19 mouse cellular contexts compared by ENCODE assay signal in the genomic region with DNA sequence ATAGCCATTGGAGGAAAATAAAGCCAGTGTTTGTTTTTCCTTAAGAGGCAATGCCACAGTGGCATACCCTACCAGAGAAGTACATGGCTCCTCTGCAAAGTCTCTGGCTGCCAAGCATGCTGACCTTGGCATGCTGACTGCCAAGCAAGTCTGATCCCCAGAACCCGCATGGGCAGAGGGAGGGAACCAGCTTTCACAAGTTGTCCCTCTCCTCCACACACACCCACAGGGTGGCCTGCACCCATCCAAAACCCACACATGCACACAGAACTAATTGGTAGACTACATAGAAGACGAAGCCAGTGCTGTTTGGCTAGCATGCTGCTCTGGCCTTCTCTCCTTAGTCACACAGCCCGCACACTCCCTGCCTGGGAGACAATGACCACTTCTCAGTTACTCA. TPM values are rescaled to one million over a fixed set of nuclear protein-coding genes. Genes with fewer than 3 reads are reported as not detected.
A peak's percentile ranks its signal among the peaks of the same experiment; 100 is the strongest.
DNase-seq lines count a peak whose midpoint lies in the region; ATAC-seq and TF ChIP-seq lines count a peak whose summit lies in the region.
"Had no signal": no experiment of that assay in that cellular context is flagged by ENCODE, and none has a peak within 500 bp of the region (broad histone marks: within the 10 kb centered on the region; RNA-seq: fewer than 3 reads in every experiment).

No protein-coding gene starts in this region.

- H3K27ac ChIP-seq in hindbrain, postnatal 0 days: no peak overlapping the region
- no peak overlapping the region for H3K27ac ChIP-seq in hindbrain, embryonic 13.5 days
- H3K27ac ChIP-seq: forebrain, embryonic 12.5 days; heart, embryonic 13.5 days; hindbrain, embryonic 10.5 days had no signal

- DNase-seq in hindbrain, postnatal 0 days (ENCODE audit: low spot score): no peak
- peak; percentile 67 for DNase-seq in ovary, adult 18-20 months (ENCODE audit: low spot score)
- DNase-seq in ovary, postnatal 14 days (ENCODE audit: low spot score): no peak
- DNase-seq in adrenal gland, postnatal 14 days: peak; percentile 71
- DNase-seq in testis, postnatal 14 days (ENCODE audit: low spot score): peak; percentile 82
- no peak for DNase-seq in left cerebral cortex, adult 8-10 months (ENCODE audit: low spot score in 2 of 2)
- DNase-seq: cerebellum, adult 11 months; layer of hippocampus, postnatal 36 days; right cerebral cortex, postnatal 4 days; thymus, postnatal 36 days had no signal

- WGBS in hindbrain, postnatal 0 days: 71% methylated on average over 3 of the region's 3 CpGs
- WGBS in hindbrain, embryonic 13.5 days: 85% methylated on average over 3 of the region's 3 CpGs

- no peaks in the 10 kb centered on the region for H3K36me3 ChIP-seq in hindbrain, postnatal 0 days (ENCODE audit: insufficient read depth, low read length)
- no peaks in the 10 kb centered on the region for H3K36me3 ChIP-seq in hindbrain, embryonic 13.5 days
- H3K36me3 ChIP-seq: forebrain, embryonic 12.5 days; heart, embryonic 13.5 days; hindbrain, embryonic 10.5 days had no signal

- no peak overlapping the region for H3K4me3 ChIP-seq in hindbrain, postnatal 0 days (ENCODE audit: low read length)
- no peak overlapping the region for H3K4me3 ChIP-seq in hindbrain, embryonic 13.5 days
- H3K4me3 ChIP-seq: forebrain, embryonic 12.5 days; heart, embryonic 13.5 days; hindbrain, embryonic 10.5 days had no signal

- no peak for TF ChIP-seq CTCF in hindbrain, postnatal 0 days (IDR thresholded peaks at IDR 0.05; ENCODE audit: low read depth)

- H3K9me3 ChIP-seq in hindbrain, postnatal 0 days (ENCODE audit: low read length): no peaks in the 10 kb centered on the region
- H3K9me3 ChIP-seq in hindbrain, embryonic 13.5 days: no peaks in the 10 kb centered on the region
- H3K9me3 ChIP-seq: forebrain, embryonic 12.5 days; heart, embryonic 13.5 days; hindbrain, embryonic 10.5 days had no signal

- H3K4me1 ChIP-seq in hindbrain, postnatal 0 days (ENCODE audit: insufficient read depth, low read length): no peaks in the 10 kb centered on the region
- peaks cover 4% of the 10 kb centered on the region; the same call in 1 of the 2 replicates for H3K4me1 ChIP-seq in hindbrain, embryonic 13.5 days (replicated peaks)
- H3K4me1 ChIP-seq: forebrain, embryonic 12.5 days had no signal

- H3K27me3 ChIP-seq in hindbrain, postnatal 0 days (ENCODE audit: insufficient read depth, low read length): no peaks in the 10 kb centered on the region
- no peaks in the 10 kb centered on the region for H3K27me3 ChIP-seq in hindbrain, embryonic 13.5 days
- H3K27me3 ChIP-seq: CH12.LX; forebrain, embryonic 12.5 days; heart, embryonic 13.5 days; Patski had no signal

- H3K4me2 ChIP-seq in hindbrain, postnatal 0 days (ENCODE audit: low read depth, low read length): no peak overlapping the region
- H3K4me2 ChIP-seq in hindbrain, embryonic 13.5 days: no peak overlapping the region
- H3K4me2 ChIP-seq: forebrain, embryonic 12.5 days; heart, embryonic 13.5 days had no signal

- ATAC-seq in hindbrain, postnatal 0 days: 0 out of 2 replicates have a peak, but pooled peaks have one; percentile 32
- ATAC-seq in hindbrain, embryonic 13.5 days (ENCODE audit: low FRiP score): no peak
- ATAC-seq: intestine, postnatal 0 days; Patski had no signal

- no peak overlapping the region for H3K9ac ChIP-seq in hindbrain, postnatal 0 days (replicated peaks; ENCODE audit: low read length)
- no peak overlapping the region for H3K9ac ChIP-seq in hindbrain, embryonic 13.5 days
- H3K9ac ChIP-seq: forebrain, embryonic 12.5 days; heart, embryonic 13.5 days had no signal

RNA-seq across cellular contexts. Expression of gene Mat2a, which starts 38.3 kb away (rescaled TPM):
- 70.5 and 105 TPM in 2 replicates for total RNA-seq in hindbrain, postnatal 0 days (2014; rRNA removed)
- polyA plus RNA-seq in hindbrain, postnatal 0 days (2015; fragmentation: Nextera tagmentation; extraction: Ambion mirVana): 254 and 279 TPM in 2 replicates
- 388 and 410 TPM in 2 replicates for polyA plus RNA-seq in hindbrain, embryonic 13.5 days (2015; fragmentation: Nextera tagmentation; extraction: Ambion mirVana)
- total RNA-seq in adrenal gland, postnatal 14 days (2021): 257 TPM in 2 replicates
- 100 to 1,000 TPM; 148 to 178 (median 163) TPM for total RNA-seq in left cerebral cortex, adult 8-10 months (2022)

RNA-seq across cellular contexts. Expression of gene Sh2d6, which starts 43.9 kb away (rescaled TPM):
- not detected in 2 replicates for total RNA-seq in hindbrain, postnatal 0 days (2014; rRNA removed)
- polyA plus RNA-seq in hindbrain, postnatal 0 days (2015; fragmentation: Nextera tagmentation; extraction: Ambion mirVana): 0.26 and 0.40 TPM in 2 replicates
- polyA plus RNA-seq in hindbrain, embryonic 13.5 days (2015; fragmentation: Nextera tagmentation; extraction: Ambion mirVana): 0.41 and 1.0 TPM in 2 replicates
- total RNA-seq in adrenal gland, postnatal 14 days (2021): 0.49 and 0.52 TPM in 2 replicates
- 1 to 10 TPM in 2 of 4 experiments, under 1 TPM in 2; 0.59 to 1.7 (median 1.2) TPM for total RNA-seq in left cerebral cortex, adult 8-10 months (2022)
- polyA plus RNA-seq: embryonic facial prominence, embryonic 14.5 days; liver, embryonic 16.5 days had no signal

Comparison
In these comparisons a context has a peak if more than half of its experiments do, and no peak if none do; other contexts are left out.
1. DNase-seq: peak in ovary, adult 18-20 months (single experiment), adrenal gland, postnatal 14 days (single experiment) and testis, postnatal 14 days (single experiment); none in hindbrain, postnatal 0 days (single experiment), ovary, postnatal 14 days (single experiment) and left cerebral cortex, adult 8-10 months (0 of 2).